Mouse (Mus musculus) midbrain, postnatal 0 days (tissue): Measurements from ENCODE around the gene 4930404N11Rik. TPM values are rescaled to one million over a fixed set of nuclear protein-coding genes. Genes with fewer than 3 reads are reported as not detected.
A peak's percentile ranks its signal among the peaks of the same experiment; 100 is the strongest.

Experiments used
- ATAC-seq: fragments of 200-750 bp; cut with Nextera tagmentation; 2 replicates; pipeline ENCODE4 v1.8.0; 2017; ENCODE audit warnings: moderate number of reproducible peaks, mild to moderate bottlenecking, moderate TSS enrichment, moderate library complexity; ENCODE audit not compliant: low FRiP score
- DNase-seq: peaks from one replicate; pipeline ENCODE4 v3.0.0-alpha.2; 2015; ENCODE audit warnings: low spot score
- H3K27ac ChIP-seq: fragments of 300-500 bp; sonication (generic); 2 replicates; pipeline ENCODE4 v1.5.1; 2014; ENCODE audit warnings: low read depth, mild to moderate bottlenecking, low read length, mixed read lengths
- H3K27me3 ChIP-seq: fragments of 300-500 bp; sonication (generic); 2 replicates; pipeline ENCODE4 v1.6.1; 2014; ENCODE audit warnings: low read length, control low read depth, mixed read lengths; ENCODE audit not compliant: insufficient read depth
- H3K36me3 ChIP-seq: fragments of 300-500 bp; sonication (generic); 2 replicates; pipeline ENCODE4 v1.6.1; 2014; ENCODE audit warnings: low read length, control low read depth, mixed read lengths; ENCODE audit not compliant: insufficient read depth
- H3K4me1 ChIP-seq: fragments of 300-500 bp; sonication (generic); 2 replicates; pipeline ENCODE4 v1.6.1; 2014; ENCODE audit warnings: mild to moderate bottlenecking, control low read depth, antibody characterized with exemption, low read length, mixed read lengths; ENCODE audit not compliant: insufficient read depth
- H3K4me2 ChIP-seq: fragments of 300-500 bp; sonication (generic); 2 replicates; pipeline ENCODE4 v1.6.1; 2014; ENCODE audit warnings: low read depth, mild to moderate bottlenecking, low read length, mixed read lengths; ENCODE audit not compliant: poor library complexity, severe bottlenecking
- H3K4me3 ChIP-seq: fragments of 300-500 bp; sonication (generic); 2 replicates; pipeline ENCODE4 v1.5.1; 2014; ENCODE audit warnings: low read depth, mild to moderate bottlenecking, low read length, moderate library complexity
- H3K9ac ChIP-seq: fragments of 300-500 bp; sonication (generic); replicated peaks from 2 replicates; pipeline ENCODE4 v1.6.1; 2014; ENCODE audit warnings: mild to moderate bottlenecking, low read length, moderate library complexity, mixed read lengths; ENCODE audit not compliant: poor library complexity, severe bottlenecking
- H3K9me3 ChIP-seq: fragments of 300-500 bp; sonication (generic); 2 replicates; pipeline ENCODE4 v1.6.1; 2016; ENCODE audit warnings: low read length, control low read depth
- CTCF ChIP-seq: IDR thresholded peaks from 2 replicates; pipeline ENCODE4 v1.5.1; 2016; ENCODE audit warnings: antibody characterized with exemption, mild to moderate bottlenecking
- WGBS: fragments of 180-500 bp; shearing (Covaris S2); extraction: QIAGEN DNeasy Blood & Tissue Kit; methylation state at CpG from one replicate; pipeline ENCODE4 v1.1.7; 2014; 5-methylcytosine and 5-hydroxymethylcytosine counted together
- polyA plus RNA-seq: library from polyadenylated mRNA; unstranded; fragments of >200 nt; fragmentation: Nextera tagmentation; extraction: Ambion mirVana; gene quantifications from 2 replicates; pipeline ENCODE4 v1.2.1, GENCODE M21; 2015
- total RNA-seq: library from RNA; depleted of rRNA; stranded (reverse); fragments of >200 nt; gene quantifications from 2 replicates; pipeline ENCODE4 v1.2.3, GENCODE M21; 2014

The 4930404N11Rik gene
- total and polyA plus RNA-seq, 2 experiments from 2014 or later = 0.47 TPM; not detected in 1

DNA sequence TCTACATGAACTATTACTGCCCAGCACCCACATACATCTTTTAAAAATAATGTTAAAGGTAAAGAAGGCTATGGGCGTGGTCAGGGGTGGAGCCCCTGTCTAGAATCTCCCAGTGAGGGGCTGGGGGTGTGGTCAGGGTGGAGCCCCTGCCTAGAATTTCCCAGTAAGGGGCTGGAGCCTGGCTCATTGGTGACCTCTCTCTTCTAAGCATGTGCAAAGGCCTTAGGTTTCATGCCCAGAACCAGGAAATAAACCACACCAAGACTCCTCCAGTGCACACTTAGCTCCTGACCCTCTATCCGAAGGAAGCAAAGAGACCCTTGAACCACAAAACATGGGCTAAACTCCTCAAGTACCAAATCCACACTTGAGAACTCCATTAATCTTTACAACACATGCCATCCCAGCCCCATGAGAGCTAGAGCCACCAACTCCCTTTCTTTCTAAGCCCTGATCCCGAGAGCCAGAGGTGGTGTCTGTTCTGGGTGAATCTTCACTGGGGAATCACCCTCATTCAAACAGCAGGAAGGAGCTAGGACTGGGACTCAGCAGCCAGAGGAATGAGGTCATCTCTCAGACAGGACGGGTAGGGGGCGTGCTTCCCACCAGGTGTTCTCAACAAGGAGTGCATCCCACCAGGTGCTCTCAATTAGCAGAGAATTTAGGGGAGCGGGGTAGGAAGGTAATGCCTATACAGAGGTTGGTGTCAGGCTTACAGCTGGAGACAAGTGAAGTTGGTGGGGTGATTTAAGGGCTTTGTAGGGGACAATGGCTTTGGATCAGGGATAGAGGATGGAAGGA, 11.1 kb upstream of the 4930404N11Rik start:
- peak; percentile 21 for TF ChIP-seq CTCF
- H3K9me3 ChIP-seq = no peaks in the 10 kb centered on the region
- H3K4me2 ChIP-seq = peak overlapping the region; percentile 87
- no peak for ATAC-seq
- 41% methylated on average over 6 of the region's 6 CpGs for WGBS
- DNase-seq = no peak
- H3K4me3 ChIP-seq = peak overlapping the region; percentile 79
- H3K27me3 ChIP-seq = no peaks in the 10 kb centered on the region
- peaks cover 12% of the 10 kb centered on the region for H3K4me1 ChIP-seq
- H3K9ac ChIP-seq = peak overlapping the region; percentile 89
- peak overlapping the region; percentile 82; the same call in 1 of the 2 replicates for H3K27ac ChIP-seq
- H3K36me3 ChIP-seq = peaks cover 11% of the 10 kb centered on the region

- peaks cover 18% of the 10 kb centered on the region for H3K36me3 ChIP-seq
- H3K27me3 ChIP-seq = no peaks in the 10 kb centered on the region
- WGBS = 97% methylated on average over 10 of the region's 10 CpGs
- DNase-seq (no peak), ATAC-seq (no peak)
- no peak overlapping the region for H3K4me3 ChIP-seq
- TF ChIP-seq CTCF = no peak
- no peaks in the 10 kb centered on the region for H3K9me3 ChIP-seq
- H3K27ac ChIP-seq = no peak overlapping the region
- H3K4me2 ChIP-seq = no peak overlapping the region
- peaks cover 12% of the 10 kb centered on the region for H3K4me1 ChIP-seq
- no peak overlapping the region for H3K9ac ChIP-seq
Measured at GRCm38 (mm10) chr10:81375322-81375721, 9.7 kb upstream of the 4930404N11Rik start.

GRCm38 (mm10) chr10:81367207-81367495, 1.5 kb upstream of the 4930404N11Rik start:
- 62% methylated on average over 6 of the region's 6 CpGs for WGBS
- Histone ChIP-seq H3K27me3 (0 out of 2 replicates have a peak, but pooled peaks cover 14% of the 10 kb centered on the region), H3K27ac (no peak overlapping the region), H3K9me3 (no peaks in the 10 kb centered on the region), H3K4me1 (peaks cover 7% of the 10 kb centered on the region; the same call in 1 of the 2 replicates), H3K9ac (no peak overlapping the region), H3K36me3 (peaks cover 58% of the 10 kb centered on the region), H3K4me3 (no peak overlapping the region), H3K4me2 (no peak overlapping the region)
- no peak for TF ChIP-seq CTCF
- no peak for DNase-seq
- ATAC-seq = no peak

- Histone ChIP-seq H3K4me3 (no peak overlapping the region), H3K4me2 (no peak overlapping the region), H3K36me3 (peaks cover 60% of the 10 kb centered on the region), H3K27ac (no peak overlapping the region), H3K4me1 (peaks cover 7% of the 10 kb centered on the region; the same call in 1 of the 2 replicates), H3K9me3 (no peaks in the 10 kb centered on the region), H3K27me3 (0 out of 2 replicates have a peak, but pooled peaks cover 14% of the 10 kb centered on the region), H3K9ac (no peak overlapping the region)
- no peak for TF ChIP-seq CTCF
- ATAC-seq (no peak), DNase-seq (no peak)
- 73% methylated on average over 6 of the region's 6 CpGs for WGBS
Measured at GRCm38 (mm10) chr10:81366477-81367206, 1.0 kb upstream of the 4930404N11Rik start.

GRCm38 (mm10) chr10:81365073-81365472, 543 bp downstream of the 4930404N11Rik start:
- Histone ChIP-seq H3K4me3 (no peak overlapping the region), H3K9me3 (no peaks in the 10 kb centered on the region), H3K9ac (no peak overlapping the region), H3K27me3 (0 out of 2 replicates have a peak, but pooled peaks cover 14% of the 10 kb centered on the region), H3K4me1 (peaks cover 7% of the 10 kb centered on the region; the same call in 1 of the 2 replicates), H3K36me3 (peaks cover 56% of the 10 kb centered on the region), H3K27ac (no peak overlapping the region), H3K4me2 (no peak overlapping the region)
- peak; percentile 8; the same call in 1 of the 2 replicates for ATAC-seq
- DNase-seq = no peak
- WGBS = 41% methylated on average over 4 of the region's 4 CpGs
- TF ChIP-seq CTCF = no peak

DNA sequence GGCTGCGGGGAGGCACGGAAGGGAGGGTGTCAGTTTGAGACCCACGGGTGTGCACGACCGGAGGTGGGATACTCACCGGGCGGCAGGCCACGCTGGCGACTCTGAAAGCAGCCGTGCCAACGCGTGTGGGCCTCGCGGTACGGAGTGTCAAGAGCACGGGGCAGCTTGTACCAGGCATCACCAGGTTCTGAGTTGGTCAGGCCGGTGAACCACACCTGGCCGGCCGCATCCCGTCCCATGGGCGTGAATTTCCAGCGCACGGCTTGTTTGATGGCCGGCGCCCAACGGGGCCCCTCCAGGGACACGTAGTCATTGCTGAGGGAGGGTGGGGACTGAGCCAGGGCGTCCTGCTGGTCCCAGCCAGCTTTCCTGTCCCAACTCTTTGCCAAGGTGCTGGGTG, 950 bp downstream of the 4930404N11Rik start:
- H3K9ac ChIP-seq = 0 out of 2 replicates have a peak overlapping the region, but pooled peaks have one; percentile 24
- H3K4me2 ChIP-seq = peak overlapping the region; percentile 24; the same call in 1 of the 2 replicates
- WGBS = 13% methylated on average over 28 of the region's 28 CpGs
- H3K27ac ChIP-seq = no peak overlapping the region
- 0 out of 2 replicates have a peak, but pooled peaks cover 14% of the 10 kb centered on the region for H3K27me3 ChIP-seq
- no peak for DNase-seq
- H3K4me3 ChIP-seq = 0 out of 2 replicates have a peak overlapping the region, but pooled peaks have one; percentile 3
- peaks cover 55% of the 10 kb centered on the region for H3K36me3 ChIP-seq
- H3K9me3 ChIP-seq = no peaks in the 10 kb centered on the region
- peaks cover 7% of the 10 kb centered on the region; the same call in 1 of the 2 replicates for H3K4me1 ChIP-seq
- ATAC-seq = no peak; the same call in 1 of the 2 replicates
- TF ChIP-seq CTCF = no peak
